Comparison of ENCODE assay signal across 15 mouse cellular contexts in genomic region chr13:58803882-58804281, GRCm38 (mm10). TPM values are rescaled to one million over a fixed set of nuclear protein-coding genes. Genes with fewer than 3 reads are reported as not detected.
DNase-seq lines count a peak whose midpoint lies in the region; ATAC-seq and TF ChIP-seq lines count a peak whose summit lies in the region.
"Had no signal": no experiment of that assay in that cellular context is flagged by ENCODE, and none has a peak within 500 bp of the region (broad histone marks: within the 10 kb centered on the region; RNA-seq: fewer than 3 reads in every experiment).

No protein-coding gene starts in this region.

- 17% methylated on average over 1 of the region's 1 CpGs for WGBS in hindbrain, embryonic 10.5 days
- 14% methylated on average over 1 of the region's 1 CpGs for WGBS in hindbrain, embryonic 12.5 days
- 12% methylated on average over 1 of the region's 1 CpGs for WGBS in liver, embryonic 14.5 days (ENCODE audit: insufficient replicate concordance)
- WGBS in liver, embryonic 11.5 days, result 21% methylated on average over 1 of the region's 1 CpGs
- WGBS in bone marrow, adult 2 months, result 4% methylated on average over 1 of the region's 1 CpGs

- no peak for TF ChIP-seq POLR2A in ES-Bruce4 (IDR thresholded peaks at IDR 0.05; ENCODE audit: insufficient read depth, low read length)
- no peak for TF ChIP-seq POLR2A in bone marrow, adult 2 months (IDR thresholded peaks at IDR 0.05; ENCODE audit: borderline replicate concordance, control insufficient read depth, low read depth, low read length)

- peak; percentile 31 for TF ChIP-seq CTCF in liver, embryonic 14.5 days (IDR thresholded peaks at IDR 0.05; ENCODE audit: low read depth)
- TF ChIP-seq CTCF in ES-Bruce4 (IDR thresholded peaks at IDR 0.05; ENCODE audit: low read depth, low read length), result peak; percentile 46
- 0 out of 2 replicates have a peak, but pooled peaks have one; percentile 6 for TF ChIP-seq CTCF in bone marrow, adult 2 months (IDR thresholded peaks at IDR 0.05; ENCODE audit: control insufficient read depth, insufficient read depth, low read length)

- DNase-seq in hindbrain, embryonic 10.5 days (ENCODE audit: low spot score), result peak; percentile 15
- no peak for DNase-seq in liver, embryonic 14.5 days (ENCODE audit: low read depth in 3 of 3, low spot score in 3 of 3)
- no peak for DNase-seq in liver, embryonic 11.5 days (ENCODE audit: low spot score)
- DNase-seq in right cerebral cortex, postnatal 25 days, result no peak
- DNase-seq: cerebellum, adult 9-10 months; liver, embryonic 13.5 days had no signal

- no peaks in the 10 kb centered on the region for H3K36me3 ChIP-seq in hindbrain, embryonic 10.5 days
- H3K36me3 ChIP-seq in hindbrain, embryonic 12.5 days, result no peaks in the 10 kb centered on the region
- no peaks in the 10 kb centered on the region for H3K36me3 ChIP-seq in liver, embryonic 14.5 days (replicated peaks; ENCODE audit: control insufficient read depth, insufficient read depth, low read depth)
- H3K36me3 ChIP-seq in liver, embryonic 11.5 days (ENCODE audit: control insufficient read depth, insufficient read depth, low read length), result no peaks in the 10 kb centered on the region
- H3K36me3 ChIP-seq in ES-Bruce4 (ENCODE audit: control insufficient read depth, insufficient read depth, low read length, poor library complexity, severe bottlenecking), result no peaks in the 10 kb centered on the region
- H3K36me3 ChIP-seq: embryonic facial prominence, embryonic 10.5 days; liver, embryonic 13.5 days; midbrain, embryonic 15.5 days; neural tube, embryonic 12.5 days had no signal

- peaks cover 24% of the 10 kb centered on the region for H3K4me1 ChIP-seq in hindbrain, embryonic 10.5 days (replicated peaks)
- peaks cover 9% of the 10 kb centered on the region for H3K4me1 ChIP-seq in hindbrain, embryonic 12.5 days
- H3K4me1 ChIP-seq in liver, embryonic 14.5 days (replicated peaks; ENCODE audit: control insufficient read depth in 2 of 2, insufficient read depth in 2 of 2, low read length in 1 of 2), result no peaks in the 10 kb centered on the region
- H3K4me1 ChIP-seq in liver, embryonic 11.5 days (replicated peaks; ENCODE audit: control insufficient read depth, insufficient read depth, low read length), result no peaks in the 10 kb centered on the region; the same call in 1 of the 2 replicates
- H3K4me1 ChIP-seq in ES-Bruce4 (ENCODE audit: control insufficient read depth, insufficient read depth, low read length), result no peaks in the 10 kb centered on the region
- H3K4me1 ChIP-seq in bone marrow, adult 2 months (ENCODE audit: control insufficient read depth, insufficient read depth, low read length), result no peaks in the 10 kb centered on the region
- H3K4me1 ChIP-seq: liver, embryonic 13.5 days had no signal

- no peak overlapping the region for H3K4me2 ChIP-seq in hindbrain, embryonic 12.5 days (replicated peaks)
- no peak overlapping the region for H3K4me2 ChIP-seq in liver, embryonic 14.5 days (ENCODE audit: low read depth)
- H3K4me2 ChIP-seq in liver, embryonic 11.5 days, result no peak overlapping the region
- H3K4me2 ChIP-seq: liver, embryonic 13.5 days; midbrain, embryonic 15.5 days; neural tube, embryonic 12.5 days had no signal

- H3K9ac ChIP-seq in hindbrain, embryonic 12.5 days, result no peak overlapping the region
- H3K9ac ChIP-seq in liver, embryonic 14.5 days (replicated peaks), result no peak overlapping the region
- no peak overlapping the region for H3K9ac ChIP-seq in liver, embryonic 11.5 days (ENCODE audit: low read depth, low read length)
- no peak overlapping the region for H3K9ac ChIP-seq in ES-Bruce4 (ENCODE audit: low read depth, poor library complexity, severe bottlenecking)
- H3K9ac ChIP-seq: liver, embryonic 13.5 days; midbrain, embryonic 15.5 days; neural tube, embryonic 12.5 days had no signal

- H3K27me3 ChIP-seq in hindbrain, embryonic 10.5 days (ENCODE audit: insufficient read depth, poor library complexity, severe bottlenecking), result peaks cover 42% of the 10 kb centered on the region
- H3K27me3 ChIP-seq in hindbrain, embryonic 12.5 days, result peaks cover 12% of the 10 kb centered on the region
- peaks cover 28% of the 10 kb centered on the region for H3K27me3 ChIP-seq in liver, embryonic 14.5 days (ENCODE audit: control insufficient read depth, insufficient read depth, low read length)
- H3K27me3 ChIP-seq in liver, embryonic 11.5 days (replicated peaks; ENCODE audit: control insufficient read depth, insufficient read depth, low read length), result peaks cover 40% of the 10 kb centered on the region
- peaks cover 8% of the 10 kb centered on the region; the same call in 1 of the 2 replicates for H3K27me3 ChIP-seq in ES-Bruce4 (ENCODE audit: control insufficient read depth, insufficient read depth, low read length, poor library complexity, severe bottlenecking)

- no peak for ATAC-seq in hindbrain, embryonic 12.5 days (ENCODE audit: low FRiP score)
- ATAC-seq in liver, embryonic 14.5 days (ENCODE audit: insufficient read depth), result no peak
- no peak for ATAC-seq in liver, embryonic 11.5 days (replicated peaks; ENCODE audit: low FRiP score)
- ATAC-seq: inflammation-experienced regulatory T-cells, adult 6 months; midbrain, embryonic 15.5 days; Patski had no signal

- H3K9me3 ChIP-seq in hindbrain, embryonic 10.5 days, result peaks cover 9% of the 10 kb centered on the region
- H3K9me3 ChIP-seq in hindbrain, embryonic 12.5 days (replicated peaks), result no peaks in the 10 kb centered on the region
- H3K9me3 ChIP-seq in liver, embryonic 14.5 days (ENCODE audit: control insufficient read depth, low read length), result no peaks in the 10 kb centered on the region
- H3K9me3 ChIP-seq in liver, embryonic 11.5 days (ENCODE audit: control insufficient read depth, low read length), result peaks cover 5% of the 10 kb centered on the region; the same call in 1 of the 2 replicates
- H3K9me3 ChIP-seq in ES-Bruce4 (replicated peaks; ENCODE audit: control insufficient read depth, insufficient read depth, low read length, poor library complexity, severe bottlenecking), result no peaks in the 10 kb centered on the region
- H3K9me3 ChIP-seq: midbrain, embryonic 15.5 days; neural tube, embryonic 12.5 days had no signal

- TF ChIP-seq EP300 in liver, embryonic 14.5 days (IDR thresholded peaks at IDR 0.05; ENCODE audit: low read depth), result no peak
- TF ChIP-seq EP300 in ES-Bruce4 (IDR thresholded peaks at IDR 0.05; ENCODE audit: insufficient read depth, low read depth, low read length), result no peak

- no peak overlapping the region for H3K4me3 ChIP-seq in hindbrain, embryonic 10.5 days
- no peak overlapping the region for H3K4me3 ChIP-seq in hindbrain, embryonic 12.5 days
- H3K4me3 ChIP-seq in liver, embryonic 14.5 days (ENCODE audit: insufficient read depth in 1 of 2, low read depth in 2 of 2, low read length in 2 of 2), result no peak overlapping the region
- H3K4me3 ChIP-seq in liver, embryonic 11.5 days (ENCODE audit: low read depth, low read length), result no peak overlapping the region
- H3K4me3 ChIP-seq in ES-Bruce4 (ENCODE audit: low read depth, low read length), result no peak overlapping the region
- H3K4me3 ChIP-seq in bone marrow, adult 2 months (replicated peaks; ENCODE audit: control insufficient read depth, low read depth, low read length), result no peak overlapping the region
- H3K4me3 ChIP-seq: embryonic facial prominence, embryonic 10.5 days; liver, embryonic 13.5 days; midbrain, embryonic 15.5 days; neural tube, embryonic 12.5 days had no signal

- H3K27ac ChIP-seq in hindbrain, embryonic 10.5 days, result no peak overlapping the region
- H3K27ac ChIP-seq in hindbrain, embryonic 12.5 days, result no peak overlapping the region
- no peak overlapping the region for H3K27ac ChIP-seq in liver, embryonic 14.5 days
- H3K27ac ChIP-seq in liver, embryonic 11.5 days (ENCODE audit: low read depth, low read length), result no peak overlapping the region
- H3K27ac ChIP-seq in ES-Bruce4 (ENCODE audit: insufficient read depth, low read length), result no peak overlapping the region
- no peak overlapping the region for H3K27ac ChIP-seq in bone marrow, adult 2 months (ENCODE audit: control insufficient read depth, insufficient read depth, low read depth, low read length, poor library complexity)
- H3K27ac ChIP-seq: embryonic facial prominence, embryonic 10.5 days; liver, embryonic 13.5 days; macrophage; midbrain, embryonic 15.5 days; neural tube, embryonic 12.5 days had no signal

RNA-seq across cellular contexts. Expression of gene Ntrk2, which starts 2.5 kb away (rescaled TPM):
- 17.6 and 39.8 TPM in 2 replicates for polyA plus RNA-seq in hindbrain, embryonic 10.5 days (2016; fragmentation: Nextera tagmentation; extraction: Ambion mirVana)
- polyA plus RNA-seq in hindbrain, embryonic 12.5 days (2016; fragmentation: Nextera tagmentation; extraction: Ambion mirVana), result 65.4 and 71.2 TPM in 2 replicates
- polyA plus RNA-seq in liver, embryonic 14.5 days (2012; rRNA removed), result 0.06 and 0.07 TPM in 2 replicates
- 0.04 and 0.21 TPM in 2 replicates for polyA plus RNA-seq in liver, embryonic 14.5 days (2014; fragmentation: Nextera tagmentation; extraction: Ambion mirVana)
- 0.97 and 1.9 TPM in 2 replicates for polyA plus RNA-seq in liver, embryonic 11.5 days (2014; fragmentation: Nextera tagmentation; extraction: Ambion mirVana)
- 0.73 and 1.7 TPM in 2 replicates for polyA plus RNA-seq in ES-Bruce4 (2011; ENCODE audit: insufficient read depth, insufficient read length, low read depth, missing spikeins)
- not detected in 2 replicates for polyA plus RNA-seq in bone marrow, adult 2 months (2011; ENCODE audit: insufficient read depth, insufficient read length, low replicate concordance, missing spikeins)
- polyA plus RNA-seq: macrophage had no signal
